Mouse (Mus musculus) lung, adult 2 months (tissue): ENCODE measurements around the gene Gdi2. TPM values are rescaled to one million over a fixed set of nuclear protein-coding genes. Genes with fewer than 3 reads are reported as not detected.
A peak's percentile ranks its signal among the peaks of the same experiment; 100 is the strongest.

Experiments used
- DNase-seq: peaks from one replicate; pipeline ENCODE4 v3.0.0; 2022
- H3K4me1 ChIP-seq: fragments of 200-500 bp; 2 replicates; pipeline ENCODE4 v1.6.1; 2011; ENCODE audit warnings: low read length; ENCODE audit not compliant: control insufficient read depth, insufficient read depth
- H3K4me3 ChIP-seq: fragments of 200-500 bp; replicated peaks from 2 replicates; pipeline ENCODE3; 2011; ENCODE audit warnings: low read depth, mild to moderate bottlenecking, control low read depth, low read length; ENCODE audit errors: extremely low read depth
- CTCF ChIP-seq: fragments of 200-500 bp; IDR thresholded peaks from 2 replicates; pipeline ENCODE4 v1.5.1; 2011; ENCODE audit warnings: mild to moderate bottlenecking, low read length, control low read depth; ENCODE audit not compliant: insufficient read depth
- POLR2A ChIP-seq: fragments of 200-500 bp; IDR thresholded peaks from 2 replicates; pipeline ENCODE4 v1.6.1; 2011; ENCODE audit warnings: low read depth, mild to moderate bottlenecking, control low read depth, low read length, borderline replicate concordance; ENCODE audit errors: extremely low read depth
- WGBS: fragments of 180-500 bp; shearing (Covaris S2); methylation state at CpG from one replicate; pipeline ENCODE4 v1.1.7; 2018; 5-methylcytosine and 5-hydroxymethylcytosine counted together
- polyA plus RNA-seq: library from polyadenylated mRNA; depleted of rRNA; stranded (reverse); fragments of >200 nt; gene quantifications from 2 replicates; pipeline ENCODE4 v1.2.3, GENCODE M21; 2012

Gdi2 gene
- polyA plus RNA-seq, 1 experiment = 119 TPM

- TF ChIP-seq CTCF (0 out of 2 replicates have a peak, but pooled peaks have one; percentile 6), POLR2A (no peak)
- 79% methylated on average over 4 of the region's 4 CpGs for WGBS
- H3K4me1 ChIP-seq = peaks cover 25% of the 10 kb centered on the region
- DNase-seq = no peak
- H3K4me3 ChIP-seq = no peak overlapping the region
These were observed 6.4 kb downstream of the Gdi2 start for GRCm38 (mm10) chr13:3544077-3544874.

- TF ChIP-seq POLR2A (no peak), CTCF (no peak)
- DNase-seq = no peak
- Histone ChIP-seq H3K4me1 (peaks cover 22% of the 10 kb centered on the region), H3K4me3 (no peak overlapping the region)
- WGBS = 36% methylated on average over 5 of the region's 5 CpGs
These were observed 7.1 kb downstream of the Gdi2 start for GRCm38 (mm10) chr13:3544925-3545324.

- no peak overlapping the region for H3K4me3 ChIP-seq
- H3K4me1 ChIP-seq = peaks cover 22% of the 10 kb centered on the region
- TF ChIP-seq CTCF (no peak), POLR2A (no peak)
- DNase-seq = no peak
- 61% methylated on average over 3 of the region's 3 CpGs for WGBS
These were observed 9.5 kb downstream of the Gdi2 start for GRCm38 (mm10) chr13:3547410-3547809.

GRCm38 (mm10) chr13:3547856-3548255 is 10.0 kb downstream of the Gdi2 start:
- 53% methylated on average over 6 of the region's 6 CpGs for WGBS
- no peak for DNase-seq

GRCm38 (mm10) chr13:3563130-3563529 is 25.3 kb downstream of the Gdi2 start:
- no peak for DNase-seq
- no peak overlapping the region for H3K4me3 ChIP-seq
- no peaks in the 10 kb centered on the region for H3K4me1 ChIP-seq
- TF ChIP-seq POLR2A (no peak), CTCF (no peak)
- WGBS = 100% methylated on average over 1 of the region's 1 CpGs

More at GRCm38 (mm10) chr13:3547856-3548255, 10.0 kb downstream of the Gdi2 start:
- TF ChIP-seq POLR2A = no peak
- TF ChIP-seq CTCF = no peak
- Histone ChIP-seq H3K4me3 (no peak overlapping the region), H3K4me1 (peaks cover 22% of the 10 kb centered on the region)

- WGBS = 74% methylated on average over 2 of the region's 2 CpGs
- TF ChIP-seq POLR2A = no peak
- no peak for TF ChIP-seq CTCF
- Histone ChIP-seq H3K4me1 (no peaks in the 10 kb centered on the region), H3K4me3 (no peak overlapping the region)
- DNase-seq = no peak
These were observed 26.1 kb downstream of the Gdi2 start for GRCm38 (mm10) chr13:3563953-3564352.

GRCm38 (mm10) chr13:3590789-3591188 is 52.9 kb downstream of the Gdi2 start:
- TF ChIP-seq POLR2A (no peak), CTCF (peak; percentile 29; the same call in 1 of the 2 replicates)
- 86% methylated on average over 3 of the region's 3 CpGs for WGBS
- no peak for DNase-seq
- no peak overlapping the region for H3K4me3 ChIP-seq
- no peaks in the 10 kb centered on the region for H3K4me1 ChIP-seq

- Histone ChIP-seq H3K4me3 (no peak overlapping the region), H3K4me1 (no peaks in the 10 kb centered on the region)
- no peak for DNase-seq
- TF ChIP-seq POLR2A (no peak), CTCF (no peak)
- WGBS = 76% methylated on average over 1 of the region's 1 CpGs
These were observed 56.4 kb downstream of the Gdi2 start for GRCm38 (mm10) chr13:3594311-3594710.

GRCm38 (mm10) chr13:3596232-3596631 is 58.4 kb downstream of the Gdi2 start:
- DNase-seq = no peak
- no peak overlapping the region for H3K4me3 ChIP-seq
- no peak for TF ChIP-seq POLR2A
- TF ChIP-seq CTCF = no peak
- H3K4me1 ChIP-seq = no peaks in the 10 kb centered on the region
- WGBS = 92% methylated on average over 6 of the region's 6 CpGs

GRCm38 (mm10) chr13:3609780-3610117 is 71.9 kb downstream of the Gdi2 start:
- Histone ChIP-seq H3K4me1 (no peaks in the 10 kb centered on the region), H3K4me3 (peak overlapping the region; percentile 88)
- no peak for TF ChIP-seq POLR2A
- TF ChIP-seq CTCF = no peak
- DNase-seq = no peak
- 14% methylated on average over 8 of the region's 8 CpGs for WGBS
